Mouse (Mus musculus) bone marrow macrophage, adult 2 months (primary cell): ENCODE data around the gene Slc47a1. TPM values are rescaled to one million over a fixed set of nuclear protein-coding genes. Genes with fewer than 3 reads are reported as not detected.
"Not testable (repeated sequence)": the region's sequence is repeated elsewhere in the genome, so short reads cannot be mapped to it uniquely, and the experiment has no call there.

Experiments
- H3K27ac ChIP-seq: 2 replicates; pipeline ENCODE4 v1.5.1; 2012; ENCODE audit warnings: low read depth, low read length; ENCODE audit not compliant: insufficient read depth
- H3K4me1 ChIP-seq: 2 replicates; pipeline ENCODE4 v1.6.1; 2012; ENCODE audit warnings: low read length; ENCODE audit not compliant: control insufficient read depth, insufficient read depth
- H3K4me3 ChIP-seq: 2 replicates; pipeline ENCODE4 v1.5.1; 2012; ENCODE audit warnings: mild to moderate bottlenecking, low read length, moderate library complexity; ENCODE audit not compliant: insufficient read depth
- CTCF ChIP-seq: IDR thresholded peaks from 2 replicates; pipeline ENCODE4 v1.5.1; 2012; ENCODE audit warnings: low read depth, mild to moderate bottlenecking, low read length, moderate library complexity
- POLR2A ChIP-seq: IDR thresholded peaks from 2 replicates; pipeline ENCODE4 v1.6.1; 2012; ENCODE audit warnings: mild to moderate bottlenecking, low read depth, low read length, borderline replicate concordance
- polyA plus RNA-seq: library from polyadenylated mRNA; stranded (reverse); fragments of >200 nt; gene quantifications from 2 replicates; pipeline ENCODE4 v1.2.4, GENCODE M21; 2012; ENCODE audit not compliant: missing spikeins, insufficient read depth, insufficient read length

The Slc47a1 gene
- polyA plus RNA-seq, 1 experiment, result not detected

DNA sequence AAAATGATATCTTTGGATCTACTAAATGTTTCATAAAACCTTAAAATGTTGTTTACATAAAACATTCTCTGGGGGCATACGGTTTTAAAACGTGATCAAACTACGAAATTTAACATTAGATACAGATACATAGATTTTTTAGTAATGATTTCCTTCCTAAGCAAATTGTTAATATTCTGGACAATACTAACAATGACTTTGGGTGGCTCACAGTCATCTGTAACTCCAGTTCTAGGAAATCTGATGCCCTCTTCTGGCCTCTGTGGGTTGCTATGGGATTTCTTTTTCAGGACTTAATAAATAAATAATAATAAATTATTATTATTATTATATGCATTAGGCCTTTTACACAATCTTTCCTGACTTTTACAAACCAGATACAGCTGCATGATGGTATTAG is 30.9 kb upstream of the Slc47a1 start:
- H3K27ac ChIP-seq, result no peak overlapping the region
- peaks cover 9% of the 10 kb centered on the region for H3K4me1 ChIP-seq
- TF ChIP-seq CTCF (no peak), POLR2A (no peak)
- peak overlapping the region; percentile 92; the same call in 1 of the 2 replicates for H3K4me3 ChIP-seq

DNA sequence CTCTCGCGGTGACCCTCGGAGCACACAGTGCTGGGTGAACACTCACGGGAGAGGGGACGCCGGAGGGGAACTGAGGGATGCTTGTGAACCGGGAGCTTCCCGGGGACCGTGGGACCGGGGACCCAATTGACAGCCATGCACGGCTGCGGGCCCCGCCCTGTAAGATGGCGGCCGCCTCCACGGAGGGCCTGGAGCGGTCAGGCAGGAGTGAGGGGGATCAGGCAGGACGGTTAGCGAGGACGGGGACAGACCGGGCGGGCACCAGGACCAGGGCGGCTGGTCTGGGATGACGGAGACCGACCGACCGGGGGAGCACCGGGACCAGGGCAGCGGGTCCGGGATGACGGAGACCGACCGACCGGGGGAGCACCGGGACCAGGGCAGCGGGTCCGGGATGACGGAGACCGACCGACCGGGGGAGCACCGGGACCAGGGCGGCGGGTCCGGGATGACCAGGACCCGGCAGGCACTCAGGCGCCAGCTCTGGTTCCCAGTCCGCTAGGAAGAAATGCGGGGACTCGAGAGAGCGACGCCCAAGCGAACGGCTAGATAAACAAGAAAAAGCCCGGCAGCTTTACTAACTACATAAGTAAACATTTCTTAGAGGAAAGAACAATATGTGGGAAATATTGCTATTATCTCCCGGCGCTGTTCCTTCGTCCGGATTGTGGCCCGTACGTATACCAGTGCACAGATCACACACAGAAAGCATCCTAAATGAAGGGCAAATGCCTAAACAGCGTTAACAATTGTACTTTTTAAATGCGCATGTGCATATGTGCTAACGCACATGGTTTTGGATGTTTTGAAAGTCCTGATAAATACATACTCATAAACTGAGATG is 30.3 kb upstream of the Slc47a1 start:
- TF ChIP-seq POLR2A (no peak), CTCF (no peak)
- Histone ChIP-seq H3K4me1 (peaks cover 9% of the 10 kb centered on the region), H3K27ac (peak overlapping the region; percentile 71), H3K4me3 (peak overlapping the region; percentile 92)

DNA sequence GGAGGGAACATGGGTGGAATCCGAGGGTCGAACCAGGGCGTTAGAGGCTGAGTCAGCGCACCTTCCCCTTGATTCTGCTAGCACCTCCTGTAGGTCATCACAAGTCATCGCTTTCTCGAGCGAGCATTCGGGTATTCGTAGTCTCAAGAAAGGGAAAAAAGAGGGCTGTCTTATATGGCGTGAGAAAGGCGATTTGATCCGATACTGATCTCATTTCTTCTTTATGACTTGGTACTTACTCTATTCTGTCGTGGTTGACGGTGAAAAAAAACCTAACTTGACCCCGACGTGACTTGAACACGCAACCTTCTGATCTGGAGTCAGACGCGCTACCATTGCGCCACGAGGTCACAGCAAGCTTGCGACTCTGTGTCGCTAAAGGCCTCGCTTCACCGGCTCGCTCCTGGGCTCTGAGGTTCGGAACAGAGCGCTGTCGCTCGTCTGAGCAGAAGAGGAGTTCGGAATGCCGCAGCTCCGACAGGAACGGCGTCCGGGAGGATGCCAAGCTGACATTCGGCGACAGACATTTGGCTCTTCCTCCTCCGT is 29.6 kb upstream of the Slc47a1 start:
- Histone ChIP-seq H3K4me1 (peaks cover 9% of the 10 kb centered on the region), H3K4me3 (peak overlapping the region; percentile 92), H3K27ac (peak overlapping the region; percentile 71)
- TF ChIP-seq POLR2A (no peak), CTCF (0 out of 2 replicates have a peak, but pooled peaks have one; percentile 27)

DNA sequence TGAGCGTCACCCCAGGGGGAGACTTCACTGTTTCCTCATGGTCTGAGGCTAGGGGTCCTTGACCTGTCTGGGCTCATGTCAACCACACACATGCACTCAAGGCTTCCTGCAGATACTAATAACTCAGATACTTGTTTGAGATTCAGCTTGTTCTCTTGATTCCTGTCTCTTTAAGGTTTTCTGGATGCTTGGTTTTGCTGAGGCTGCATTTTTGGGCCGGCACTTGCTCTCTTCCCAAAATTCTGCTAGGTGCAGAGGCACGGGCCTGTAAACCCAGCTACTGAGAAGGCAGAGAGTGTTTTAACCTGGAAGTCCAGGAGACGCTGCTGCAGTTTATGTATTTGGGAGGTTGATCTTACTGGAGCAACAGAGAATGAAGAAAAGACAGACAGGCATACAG is 23.6 kb upstream of the Slc47a1 start:
- no peak for TF ChIP-seq POLR2A
- TF ChIP-seq CTCF, result no peak
- H3K4me1 ChIP-seq, result no peaks in the 10 kb centered on the region
- H3K4me3 ChIP-seq, result no peak overlapping the region

DNA sequence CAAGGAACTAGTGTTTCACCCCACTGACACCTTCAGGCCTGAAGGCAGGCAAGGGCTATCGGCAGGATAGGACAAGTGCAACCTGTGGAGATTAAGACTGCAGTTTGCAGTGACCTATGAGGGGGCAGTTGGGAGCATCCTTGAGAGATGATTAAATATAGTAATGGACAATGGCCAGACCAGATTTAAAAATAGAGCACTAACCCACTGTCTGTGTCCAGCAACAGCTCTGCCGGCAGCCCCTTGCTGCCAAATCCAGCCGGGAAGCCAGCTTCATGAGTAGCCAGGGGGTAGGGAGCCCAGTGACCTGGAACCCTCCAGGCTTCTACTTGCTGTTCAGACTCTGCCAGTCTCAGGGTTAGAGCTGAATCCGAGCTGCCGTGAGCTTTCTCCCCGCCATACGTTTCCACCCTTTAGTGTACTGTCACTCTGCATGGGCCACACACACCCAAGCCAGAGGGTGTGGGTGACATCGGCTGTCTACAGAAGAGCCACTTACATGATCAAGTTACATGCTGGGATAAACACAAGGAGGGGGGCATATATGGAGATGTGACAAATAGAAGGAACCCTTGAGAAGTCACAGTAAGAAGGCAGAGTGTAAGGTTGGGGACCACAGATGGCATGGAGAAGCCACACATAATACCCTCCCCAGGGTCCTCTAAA is 22.7 kb upstream of the Slc47a1 start:
- TF ChIP-seq CTCF (no peak), POLR2A (no peak)
- H3K4me1 ChIP-seq, result no peaks in the 10 kb centered on the region
- no peak overlapping the region for H3K27ac ChIP-seq
- H3K4me3 ChIP-seq, result no peak overlapping the region

More for the DNA sequence above, 23.6 kb upstream of the Slc47a1 start:
- no peak overlapping the region for H3K27ac ChIP-seq

DNA sequence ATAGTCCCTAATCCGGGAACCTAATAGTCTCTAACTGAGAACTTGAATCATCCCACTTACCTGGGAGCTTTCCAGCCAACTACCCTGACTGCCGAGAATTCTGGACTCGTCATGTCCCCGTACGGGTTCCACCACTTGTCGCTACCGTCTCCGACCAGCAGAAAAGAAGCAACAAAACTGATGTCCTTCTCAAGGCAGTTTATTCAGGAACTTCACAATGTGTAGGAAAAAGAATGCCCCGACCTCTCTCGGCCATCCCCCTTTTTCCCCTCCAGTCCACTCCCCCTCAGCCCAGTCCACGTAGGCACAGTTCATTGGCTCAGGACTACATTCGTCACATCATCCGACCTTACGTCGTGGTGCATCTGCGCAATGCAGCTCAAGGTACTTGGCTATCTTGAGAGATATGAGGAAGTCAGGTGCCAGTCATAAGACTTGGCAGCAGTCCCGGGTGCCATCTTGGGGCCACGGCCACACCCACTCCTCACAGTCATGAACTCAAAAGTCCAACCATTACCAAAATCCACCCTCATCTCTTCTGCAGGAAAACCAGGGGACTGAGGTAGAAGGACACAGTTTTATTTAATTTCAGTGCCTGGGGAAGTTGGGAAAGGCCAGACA is 19.4 kb upstream of the Slc47a1 start:
- not testable (repeated sequence) for H3K27ac ChIP-seq, H3K4me3 ChIP-seq, H3K4me1 ChIP-seq

DNA sequence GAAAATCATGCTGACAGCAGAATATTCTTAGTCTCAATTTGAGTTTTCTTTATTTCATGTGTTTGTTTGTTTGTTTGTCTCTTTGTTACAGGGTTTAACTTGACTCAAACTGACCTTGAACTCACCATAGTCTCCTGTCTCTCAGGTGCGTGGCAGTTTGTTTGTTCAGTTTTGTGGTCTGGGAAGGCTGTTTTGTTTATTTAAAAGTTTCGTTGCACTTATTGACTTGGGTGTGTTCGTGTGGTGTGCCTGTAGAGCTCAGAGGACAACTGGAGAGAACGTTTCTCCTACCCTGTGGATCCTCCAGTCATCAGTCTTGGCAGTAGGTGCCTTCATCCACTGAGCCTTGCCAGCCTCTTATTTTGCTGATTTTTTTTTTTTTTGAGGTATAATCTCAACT is 10.8 kb upstream of the Slc47a1 start:
- no peak overlapping the region for H3K27ac ChIP-seq
- H3K4me1 ChIP-seq, result no peaks in the 10 kb centered on the region
- TF ChIP-seq CTCF (no peak), POLR2A (no peak)
- H3K4me3 ChIP-seq, result no peak overlapping the region

DNA sequence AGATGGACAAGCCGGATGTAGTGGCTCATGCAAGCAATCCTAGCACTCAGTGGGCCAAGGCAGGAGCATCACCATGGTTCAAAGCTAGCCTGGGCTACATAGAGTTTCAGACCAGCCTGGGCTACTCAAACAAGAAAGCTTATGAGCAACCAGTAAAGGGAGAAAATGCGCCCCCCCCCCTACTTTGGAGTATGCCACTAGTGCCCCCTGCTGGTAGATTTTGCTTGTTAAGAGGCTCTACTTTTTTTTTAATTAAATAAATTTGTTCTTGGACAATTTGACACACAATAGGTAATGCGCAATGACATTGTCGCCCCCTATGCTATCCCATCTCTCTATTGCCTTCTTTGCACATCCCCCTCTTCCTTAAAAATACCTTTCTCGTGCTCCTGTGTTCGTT is 9.9 kb upstream of the Slc47a1 start:
- Histone ChIP-seq H3K27ac (no peak overlapping the region), H3K4me3 (no peak overlapping the region), H3K4me1 (no peaks in the 10 kb centered on the region)
- TF ChIP-seq CTCF, result peak; percentile 51
- TF ChIP-seq POLR2A, result no peak

DNA sequence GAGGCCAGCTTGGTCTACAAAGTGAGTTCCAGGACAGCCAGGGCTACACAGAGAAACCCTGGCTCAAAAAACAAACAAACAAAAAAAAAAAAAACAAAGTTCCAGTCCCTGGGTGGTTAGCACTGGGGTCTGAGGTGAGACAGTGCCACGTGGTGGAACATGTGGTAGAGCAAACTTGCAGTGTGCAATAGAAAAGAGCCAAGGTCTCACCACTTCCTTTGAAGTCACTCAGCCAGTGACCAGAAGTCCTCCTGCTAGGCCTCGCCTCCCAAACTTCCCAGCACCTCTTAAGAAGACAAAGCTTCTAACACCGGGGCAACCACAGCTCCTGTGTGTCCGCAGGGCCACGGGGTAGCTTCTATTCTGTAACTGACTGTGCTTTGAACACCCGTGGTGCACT is 9.1 kb upstream of the Slc47a1 start:
- Histone ChIP-seq H3K4me1 (no peaks in the 10 kb centered on the region), H3K4me3 (no peak overlapping the region), H3K27ac (no peak overlapping the region)
- TF ChIP-seq CTCF (no peak), POLR2A (no peak)

DNA sequence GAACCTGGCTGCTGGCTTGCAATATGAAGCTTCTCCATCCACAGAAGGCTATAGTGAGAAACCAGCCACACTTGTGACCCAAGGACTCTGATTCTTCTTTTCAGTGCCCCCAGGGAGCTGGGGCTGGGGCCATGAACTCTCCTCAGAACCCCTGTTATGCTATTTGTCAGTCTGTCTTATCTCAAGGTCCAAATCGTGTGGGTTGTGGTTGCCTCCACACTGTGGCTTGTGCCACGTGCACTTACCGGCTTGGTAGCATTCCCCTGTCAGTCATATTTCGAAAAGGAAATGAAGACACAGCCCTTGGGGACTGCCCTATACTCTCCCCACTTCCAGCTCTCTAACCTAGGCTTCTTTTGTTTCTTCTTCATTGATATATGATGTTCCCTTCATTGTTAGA is 7.6 kb upstream of the Slc47a1 start:
- Histone ChIP-seq H3K4me1 (peaks cover 11% of the 10 kb centered on the region), H3K27ac (no peak overlapping the region), H3K4me3 (no peak overlapping the region)
- TF ChIP-seq CTCF, result no peak
- no peak for TF ChIP-seq POLR2A
